Mouse (Mus musculus) spleen, adult 2 months (tissue): ENCODE measurements at regions not wholly inside any gene's neighbourhood (a gene's known extent, or its start where the extent isn't known, plus 50 kb on each side); places are given as distances from the start of the nearest gene placed in this dataset.

ENCODE experiments used
- CTCF ChIP-seq: fragments of 200-500 bp; IDR thresholded peaks from 2 replicates; pipeline ENCODE4 v1.5.1; 2011; ENCODE audit warnings: mild to moderate bottlenecking, inconsistent platforms; ENCODE audit not compliant: insufficient read depth, insufficient read length, insufficient replicate concordance; ENCODE audit errors: extremely low read depth
- POLR2A ChIP-seq: fragments of 200-500 bp; IDR thresholded peaks from 2 replicates; pipeline ENCODE4 v1.6.1; 2011; ENCODE audit warnings: low read depth, low read length, inconsistent platforms

DNA sequence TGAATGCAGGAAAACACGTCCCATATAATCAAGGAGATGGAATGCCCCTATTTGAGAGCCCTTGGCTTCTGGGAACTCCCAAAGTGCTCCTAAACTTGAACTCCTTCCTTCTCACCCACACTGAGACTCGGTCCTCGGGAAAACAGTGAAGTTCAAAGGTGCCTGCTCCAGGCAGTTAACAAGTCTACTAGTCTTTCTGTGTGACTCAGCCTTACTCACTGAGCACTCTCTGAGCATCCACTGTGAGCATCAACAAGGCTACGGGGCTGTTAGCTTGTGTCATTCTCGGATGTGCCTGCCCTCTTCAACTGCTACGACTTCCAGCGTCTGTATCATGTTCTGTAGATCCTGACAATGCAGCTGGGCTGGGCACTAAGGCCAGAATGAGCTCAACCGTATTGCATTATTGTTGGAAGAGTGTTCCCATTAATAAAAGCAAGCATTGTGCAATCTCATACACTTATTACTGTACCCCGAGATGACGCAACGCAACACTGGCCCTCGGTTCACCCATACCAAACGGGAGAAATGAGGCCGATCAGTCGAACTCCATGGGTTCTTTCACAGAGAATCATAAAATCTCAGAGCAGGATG lies 96.1 kb upstream of the Egr2 start:
- TF ChIP-seq POLR2A: no peak
- no peak for TF ChIP-seq CTCF
